Mouse (Mus musculus) forebrain, embryonic 11.5 days (tissue): ENCODE results near the gene Tbc1d2b. TPM values are rescaled to one million over a fixed set of nuclear protein-coding genes. Genes with fewer than 3 reads are reported as not detected.

Experiments
- ATAC-seq: fragments of 200-750 bp; cut with Nextera tagmentation; replicated peaks from 2 replicates; pipeline ENCODE4 v1.8.0; 2017; ENCODE audit warnings: moderate TSS enrichment; ENCODE audit not compliant: low FRiP score
- DNase-seq: peaks from one replicate; pipeline ENCODE4 v3.0.0-alpha.2; 2017; ENCODE audit warnings: low spot score
- H3K27ac ChIP-seq: fragments of 300-500 bp; sonication (generic); 2 replicates; pipeline ENCODE4 v1.5.1; 2014; ENCODE audit warnings: low read depth, low read length
- H3K27me3 ChIP-seq: fragments of 300-500 bp; sonication (generic); 2 replicates; pipeline ENCODE4 v1.6.1; 2014; ENCODE audit warnings: mild to moderate bottlenecking, low read length, mixed read lengths; ENCODE audit not compliant: control insufficient read depth, insufficient read depth
- H3K36me3 ChIP-seq: fragments of 300-500 bp; sonication (generic); 2 replicates; pipeline ENCODE4 v1.6.1; 2014; ENCODE audit warnings: mild to moderate bottlenecking, low read length, moderate library complexity, mixed read lengths; ENCODE audit not compliant: control insufficient read depth, insufficient read depth
- H3K4me1 ChIP-seq: fragments of 300-500 bp; sonication (generic); replicated peaks from 2 replicates; pipeline ENCODE4 v1.6.1; 2014; ENCODE audit warnings: low read length, mixed read lengths; ENCODE audit not compliant: control insufficient read depth, insufficient read depth
- H3K4me2 ChIP-seq: fragments of 300-500 bp; sonication (generic); 2 replicates; pipeline ENCODE4 v1.6.1; 2014; ENCODE audit warnings: low read depth, mild to moderate bottlenecking, low read length, moderate library complexity, mixed read lengths; ENCODE audit not compliant: severe bottlenecking
- H3K4me3 ChIP-seq: fragments of 300-500 bp; sonication (generic); 2 replicates; pipeline ENCODE4 v1.5.1; 2014; ENCODE audit warnings: low read depth, low read length
- H3K9ac ChIP-seq: fragments of 300-500 bp; sonication (generic); 2 replicates; pipeline ENCODE4 v1.6.1; 2014; ENCODE audit warnings: low read length
- H3K9me3 ChIP-seq: fragments of 300-500 bp; sonication (generic); 2 replicates; pipeline ENCODE4 v1.6.1; 2016; ENCODE audit warnings: low read length, mixed read lengths; ENCODE audit not compliant: control insufficient read depth
- WGBS: fragments of 180-500 bp; shearing (Covaris S2); extraction: QIAGEN DNeasy Blood & Tissue Kit; methylation state at CpG from one replicate; pipeline ENCODE4 v1.1.7; 2014; 5-methylcytosine and 5-hydroxymethylcytosine counted together
- polyA plus RNA-seq: library from polyadenylated mRNA; unstranded; fragments of >200 nt; fragmentation: Nextera tagmentation; extraction: Ambion mirVana; gene quantifications from 2 replicates; pipeline ENCODE4 v1.2.1, GENCODE M21; 2014

Gene Tbc1d2b
- polyA plus RNA-seq, 1 experiment from 2014 or later = 11.6 TPM

- Histone ChIP-seq H3K27ac (no peak overlapping the region), H3K9ac (no peak overlapping the region), H3K4me2 (no peak overlapping the region), H3K36me3 (no peaks in the 10 kb centered on the region), H3K4me3 (no peak overlapping the region), H3K27me3 (no peaks in the 10 kb centered on the region), H3K9me3 (no peaks in the 10 kb centered on the region), H3K4me1 (no peaks in the 10 kb centered on the region)
- no peak for ATAC-seq
- WGBS = 66% methylated on average over 3 of the region's 3 CpGs
- no peak for DNase-seq
Observed at GRCm38 (mm10) chr9:90293641-90294398, 23.2 kb upstream of the Tbc1d2b start.

GRCm38 (mm10) chr9:90278397-90278796 lies 7.8 kb upstream of the Tbc1d2b start:
- Histone ChIP-seq H3K9ac (no peak overlapping the region), H3K4me3 (no peak overlapping the region), H3K27me3 (no peaks in the 10 kb centered on the region), H3K9me3 (no peaks in the 10 kb centered on the region), H3K27ac (no peak overlapping the region), H3K4me2 (no peak overlapping the region), H3K36me3 (no peaks in the 10 kb centered on the region), H3K4me1 (no peaks in the 10 kb centered on the region)
- 96% methylated on average over 3 of the region's 3 CpGs for WGBS
- DNase-seq (no peak), ATAC-seq (no peak)

- H3K27me3 ChIP-seq = no peaks in the 10 kb centered on the region
- DNase-seq = no peak
- ATAC-seq = no peak
- no peaks in the 10 kb centered on the region for H3K36me3 ChIP-seq
- 88% methylated on average over 2 of the region's 2 CpGs for WGBS
- H3K9me3 ChIP-seq = no peaks in the 10 kb centered on the region
- H3K9ac ChIP-seq = no peak overlapping the region
- no peak overlapping the region for H3K4me3 ChIP-seq
- no peak overlapping the region for H3K27ac ChIP-seq
- no peaks in the 10 kb centered on the region for H3K4me1 ChIP-seq
- H3K4me2 ChIP-seq = no peak overlapping the region
Observed at GRCm38 (mm10) chr9:90277884-90278283, 7.3 kb upstream of the Tbc1d2b start.

- H3K9ac ChIP-seq = no peak overlapping the region
- ATAC-seq = no peak
- no peaks in the 10 kb centered on the region for H3K36me3 ChIP-seq
- H3K4me1 ChIP-seq = no peaks in the 10 kb centered on the region
- DNase-seq = no peak
- H3K27ac ChIP-seq = no peak overlapping the region
- no peaks in the 10 kb centered on the region for H3K9me3 ChIP-seq
- H3K4me2 ChIP-seq = no peak overlapping the region
- no peaks in the 10 kb centered on the region for H3K27me3 ChIP-seq
- WGBS = 87% methylated on average over 1 of the region's 1 CpGs
- H3K4me3 ChIP-seq = no peak overlapping the region
Observed at GRCm38 (mm10) chr9:90276779-90277178, 6.2 kb upstream of the Tbc1d2b start.

- DNase-seq (no peak), ATAC-seq (no peak)
- H3K9me3 ChIP-seq = no peaks in the 10 kb centered on the region
- no peak overlapping the region for H3K9ac ChIP-seq
- H3K36me3 ChIP-seq = no peaks in the 10 kb centered on the region
- WGBS = 91% methylated on average over 5 of the region's 5 CpGs
- H3K4me1 ChIP-seq = no peaks in the 10 kb centered on the region
- no peak overlapping the region for H3K27ac ChIP-seq
- no peak overlapping the region for H3K4me2 ChIP-seq
- no peaks in the 10 kb centered on the region for H3K27me3 ChIP-seq
- H3K4me3 ChIP-seq = no peak overlapping the region
Observed at GRCm38 (mm10) chr9:90275906-90276305, 5.3 kb upstream of the Tbc1d2b start.

- no peak overlapping the region for H3K4me3 ChIP-seq
- H3K9me3 ChIP-seq = no peaks in the 10 kb centered on the region
- H3K27ac ChIP-seq = no peak overlapping the region
- WGBS = 76% methylated on average over 2 of the region's 2 CpGs
- H3K36me3 ChIP-seq = no peaks in the 10 kb centered on the region
- no peaks in the 10 kb centered on the region for H3K27me3 ChIP-seq
- no peak overlapping the region for H3K9ac ChIP-seq
- no peak for ATAC-seq
- no peak for DNase-seq
- no peak overlapping the region for H3K4me2 ChIP-seq
- no peaks in the 10 kb centered on the region for H3K4me1 ChIP-seq
Observed at GRCm38 (mm10) chr9:90275500-90275899, 4.9 kb upstream of the Tbc1d2b start.

GRCm38 (mm10) chr9:90274516-90274915 lies 3.9 kb upstream of the Tbc1d2b start:
- Histone ChIP-seq H3K4me1 (no peaks in the 10 kb centered on the region; the same call in 1 of the 2 replicates), H3K4me2 (no peak overlapping the region), H3K36me3 (no peaks in the 10 kb centered on the region), H3K4me3 (no peak overlapping the region), H3K9me3 (no peaks in the 10 kb centered on the region), H3K27me3 (no peaks in the 10 kb centered on the region), H3K9ac (no peak overlapping the region), H3K27ac (no peak overlapping the region)
- ATAC-seq (no peak), DNase-seq (no peak)
- WGBS = 91% methylated on average over 3 of the region's 3 CpGs

- WGBS = 66% methylated on average over 12 of the region's 12 CpGs
- Histone ChIP-seq H3K9me3 (no peaks in the 10 kb centered on the region), H3K27me3 (no peaks in the 10 kb centered on the region), H3K4me1 (peaks cover 4% of the 10 kb centered on the region; the same call in 1 of the 2 replicates), H3K4me2 (no peak overlapping the region), H3K27ac (no peak overlapping the region), H3K36me3 (no peaks in the 10 kb centered on the region), H3K4me3 (no peak overlapping the region), H3K9ac (no peak overlapping the region)
- ATAC-seq (no peak), DNase-seq (no peak)
Observed at GRCm38 (mm10) chr9:90272346-90272745, 1.7 kb upstream of the Tbc1d2b start.

GRCm38 (mm10) chr9:90271541-90272090 lies 1.0 kb upstream of the Tbc1d2b start:
- no peak overlapping the region for H3K4me2 ChIP-seq
- no peak overlapping the region for H3K9ac ChIP-seq
- H3K27ac ChIP-seq = no peak overlapping the region
- H3K36me3 ChIP-seq = no peaks in the 10 kb centered on the region
- no peaks in the 10 kb centered on the region for H3K27me3 ChIP-seq
- WGBS = 70% methylated on average over 5 of the region's 5 CpGs
- H3K4me1 ChIP-seq = peaks cover 4% of the 10 kb centered on the region; the same call in 1 of the 2 replicates
- DNase-seq = no peak
- no peak overlapping the region for H3K4me3 ChIP-seq
- no peak; the same call in 1 of the 2 replicates for ATAC-seq
- no peaks in the 10 kb centered on the region for H3K9me3 ChIP-seq
